Mouse (Mus musculus) T-cell, adult 2 months (primary cell): ENCODE results near the gene Chil1.

Experiments
- DNase-seq: peaks from one replicate; pipeline ENCODE4 v3.0.0; 2022; ENCODE audit warnings: low spot score

Chil1 gene

GRCm38 (mm10) chr1:134168985-134169697, 12.8 kb upstream of the Chil1 start:
- no peak for DNase-seq

GRCm38 (mm10) chr1:134173081-134173480, 8.9 kb upstream of the Chil1 start:
- DNase-seq: no peak

- no peak for DNase-seq
Observed at GRCm38 (mm10) chr1:134177976-134178375, 4.0 kb upstream of the Chil1 start.

- DNase-seq: no peak
Observed at GRCm38 (mm10) chr1:134184089-134184488, 2.1 kb downstream of the Chil1 start.

- no peak for DNase-seq
Observed at GRCm38 (mm10) chr1:134188217-134188616, 6.2 kb downstream of the Chil1 start.

- DNase-seq: no peak
Observed at GRCm38 (mm10) chr1:134188989-134189729, 7.2 kb downstream of the Chil1 start.

- DNase-seq: no peak
Observed at GRCm38 (mm10) chr1:134191192-134191591, 9.2 kb downstream of the Chil1 start.

GRCm38 (mm10) chr1:134192024-134192423, 10.0 kb downstream of the Chil1 start:
- DNase-seq: no peak

GRCm38 (mm10) chr1:134193126-134193525, 11.2 kb downstream of the Chil1 start, which contains the start of gene Mybph:
Mybph (plus strand) TSS chr1:134193448.
- DNase-seq: no peak

GRCm38 (mm10) chr1:134193674-134194197, 11.8 kb downstream of the Chil1 start:
- no peak for DNase-seq

GRCm38 (mm10) chr1:134194298-134195022, 12.5 kb downstream of the Chil1 start:
- no peak for DNase-seq

GRCm38 (mm10) chr1:134195117-134195516, 13.1 kb downstream of the Chil1 start:
- DNase-seq: no peak

- DNase-seq: no peak
Observed at GRCm38 (mm10) chr1:134195571-134195970, 13.6 kb downstream of the Chil1 start.

GRCm38 (mm10) chr1:134195979-134196378, 14.0 kb downstream of the Chil1 start:
- no peak for DNase-seq

GRCm38 (mm10) chr1:134196386-134196785, 14.4 kb downstream of the Chil1 start:
- peak; percentile 20 for DNase-seq

- DNase-seq: no peak
Observed at GRCm38 (mm10) chr1:134197325-134197982, 15.5 kb downstream of the Chil1 start.

GRCm38 (mm10) chr1:134198197-134198995, 16.4 kb downstream of the Chil1 start:
- DNase-seq: no peak

GRCm38 (mm10) chr1:134200481-134200880, 18.5 kb downstream of the Chil1 start:
- no peak for DNase-seq

- no peak for DNase-seq
Observed at GRCm38 (mm10) chr1:134200998-134201686, 19.2 kb downstream of the Chil1 start.

GRCm38 (mm10) chr1:134201751-134202420, 19.9 kb downstream of the Chil1 start:
- DNase-seq: no peak
